Comparison of ENCODE assay signal across 16 mouse cellular contexts in the genomic region with DNA sequence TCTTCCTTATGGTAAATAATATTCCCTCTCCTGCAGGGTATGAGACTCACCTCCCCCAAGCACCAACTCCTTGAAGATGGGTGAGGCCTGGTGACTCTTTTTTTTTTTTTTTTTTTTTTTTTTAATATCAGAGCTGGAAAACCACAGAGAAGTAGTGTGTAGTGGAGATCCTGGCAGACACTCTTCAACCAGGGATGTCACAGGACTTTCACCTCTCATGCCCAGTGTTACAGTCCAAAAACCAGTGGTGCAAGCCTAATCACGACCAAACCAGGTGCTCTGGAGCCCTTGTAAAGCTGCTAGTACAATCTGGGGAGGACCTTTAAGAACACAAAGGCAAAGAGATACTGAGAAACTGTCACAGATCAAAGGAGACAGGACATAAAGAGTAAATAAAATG.
"Had no signal": no experiment of that assay in that cellular context is flagged by ENCODE, and none has a peak within 500 bp of the region (broad histone marks: within the 10 kb centered on the region; RNA-seq: fewer than 3 reads in every experiment).

No protein-coding gene starts in this region.

- H3K4me3 ChIP-seq: intestine, embryonic 15.5 days; layer of hippocampus, adult 2 months; neural tube, embryonic 13.5 days; stomach, embryonic 15.5 days had no signal

- H3K4me2 ChIP-seq: intestine, embryonic 15.5 days; neural tube, embryonic 13.5 days; stomach, embryonic 15.5 days had no signal

- ATAC-seq: intestine, embryonic 15.5 days had no signal

- H3K27me3 ChIP-seq: intestine, embryonic 15.5 days; neural tube, embryonic 13.5 days; stomach, embryonic 15.5 days had no signal

- H3K9ac ChIP-seq: intestine, embryonic 15.5 days; liver, embryonic 14.5 days; neural tube, embryonic 13.5 days; stomach, embryonic 15.5 days had no signal

- H3K4me1 ChIP-seq: intestine, embryonic 15.5 days; stomach, embryonic 15.5 days had no signal

- H3K36me3 ChIP-seq: intestine, embryonic 15.5 days; neural tube, embryonic 13.5 days; stomach, embryonic 15.5 days had no signal

- H3K9me3 ChIP-seq: intestine, embryonic 15.5 days; neural tube, embryonic 13.5 days; stomach, embryonic 15.5 days had no signal

- H3K27ac ChIP-seq: intestine, embryonic 15.5 days; kidney, postnatal 0 days; layer of hippocampus, adult 2 months; liver, embryonic 14.5 days; neural tube, embryonic 13.5 days; stomach, embryonic 15.5 days had no signal

- DNase-seq: kidney, adult 18-20 months; kidney, postnatal 4 days; left cerebral cortex, postnatal 4 days; lung, adult 18-20 months; midbrain, embryonic 14.5 days; retina, postnatal 1 day; right cerebral cortex, postnatal 4 days; spleen, adult 18-20 months; thymus, adult 2 months; thymus, postnatal 25 days had no signal
